Mouse (Mus musculus) hindbrain, embryonic 14.5 days (tissue): ENCODE measurements at regions not wholly inside any gene's neighbourhood (a gene's known extent, or its start where the extent isn't known, plus 50 kb on each side); places are given as distances from the start of the nearest gene placed in this dataset.

Source experiments
- ATAC-seq: fragments of 200-750 bp; cut with Nextera tagmentation; 2 replicates; pipeline ENCODE4 v1.8.0; 2017; ENCODE audit warnings: moderate number of reproducible peaks, mild to moderate bottlenecking, moderate TSS enrichment, moderate library complexity; ENCODE audit not compliant: low FRiP score
- DNase-seq: peaks from one replicate; pipeline ENCODE4 v3.0.0-alpha.2; 2015; ENCODE audit warnings: low spot score
- H3K27ac ChIP-seq: fragments of 300-500 bp; sonication (generic); 2 replicates; pipeline ENCODE4 v1.5.1; 2014; ENCODE audit warnings: mild to moderate bottlenecking, moderate library complexity
- H3K27me3 ChIP-seq: fragments of 300-500 bp; sonication (generic); 2 replicates; pipeline ENCODE4 v1.6.1; 2014; ENCODE audit warnings: mild to moderate bottlenecking, low read length, mixed read lengths; ENCODE audit not compliant: control insufficient read depth, insufficient read depth
- H3K36me3 ChIP-seq: fragments of 300-500 bp; sonication (generic); replicated peaks from 2 replicates; pipeline ENCODE4 v1.6.1; 2014; ENCODE audit not compliant: control insufficient read depth, insufficient read depth
- H3K4me1 ChIP-seq: fragments of 300-500 bp; sonication (generic); replicated peaks from 2 replicates; pipeline ENCODE4 v1.6.1; 2014; ENCODE audit warnings: antibody characterized with exemption, low read length, mixed read lengths; ENCODE audit not compliant: control insufficient read depth, insufficient read depth
- H3K4me2 ChIP-seq: fragments of 300-500 bp; sonication (generic); replicated peaks from 2 replicates; pipeline ENCODE4 v1.6.1; 2014; ENCODE audit warnings: mild to moderate bottlenecking, moderate library complexity
- H3K4me3 ChIP-seq: fragments of 300-500 bp; sonication (generic); replicated peaks from 2 replicates; pipeline ENCODE4 v1.5.1; 2014; ENCODE audit warnings: mild to moderate bottlenecking, low read length
- H3K9ac ChIP-seq: fragments of 300-500 bp; sonication (generic); 2 replicates; pipeline ENCODE4 v1.6.1; 2014
- H3K9me3 ChIP-seq: fragments of 300-500 bp; sonication (generic); 2 replicates; pipeline ENCODE4 v1.6.1; 2016; ENCODE audit warnings: low read length; ENCODE audit not compliant: control insufficient read depth
- WGBS: fragments of 180-500 bp; shearing (Covaris S2); extraction: QIAGEN DNeasy Blood & Tissue Kit; methylation state at CpG from one replicate; pipeline ENCODE4 v1.1.7; 2014; 5-methylcytosine and 5-hydroxymethylcytosine counted together

GRCm38 (mm10) chr5:64535546-64535945, 267.6 kb upstream of the Klf3 start:
- Histone ChIP-seq H3K27ac (no peak overlapping the region), H3K36me3 (no peaks in the 10 kb centered on the region), H3K4me2 (no peak overlapping the region), H3K9ac (no peak overlapping the region), H3K4me1 (no peaks in the 10 kb centered on the region), H3K9me3 (no peaks in the 10 kb centered on the region), H3K27me3 (no peaks in the 10 kb centered on the region), H3K4me3 (no peak overlapping the region)
- WGBS, result 92% methylated on average over 4 of the region's 4 CpGs
- no peak for DNase-seq
- ATAC-seq, result no peak

GRCm38 (mm10) chr5:64536393-64537112, 266.6 kb upstream of the Klf3 start:
- no peak for DNase-seq

GRCm38 (mm10) chr5:64537113-64537780, 265.9 kb upstream of the Klf3 start:
- Histone ChIP-seq H3K4me1 (no peaks in the 10 kb centered on the region), H3K9ac (no peak overlapping the region), H3K27me3 (no peaks in the 10 kb centered on the region), H3K36me3 (no peaks in the 10 kb centered on the region), H3K4me2 (no peak overlapping the region), H3K4me3 (no peak overlapping the region), H3K27ac (no peak overlapping the region), H3K9me3 (no peaks in the 10 kb centered on the region)
- WGBS, result 83% methylated on average over 10 of the region's 10 CpGs
- ATAC-seq, result no peak
- no peak for DNase-seq

More at GRCm38 (mm10) chr5:64536393-64537112, 266.6 kb upstream of the Klf3 start:
- Histone ChIP-seq H3K9me3 (no peaks in the 10 kb centered on the region), H3K4me2 (no peak overlapping the region), H3K4me3 (no peak overlapping the region), H3K4me1 (no peaks in the 10 kb centered on the region), H3K27ac (no peak overlapping the region), H3K36me3 (no peaks in the 10 kb centered on the region), H3K27me3 (no peaks in the 10 kb centered on the region), H3K9ac (no peak overlapping the region)
- 63% methylated on average over 20 of the region's 20 CpGs for WGBS
- ATAC-seq, result no peak

GRCm38 (mm10) chr5:64541765-64542164, 261.4 kb upstream of the Klf3 start:
- H3K27me3 ChIP-seq, result no peaks in the 10 kb centered on the region
- H3K9me3 ChIP-seq, result no peaks in the 10 kb centered on the region
- DNase-seq (no peak), ATAC-seq (no peak)
- H3K4me1 ChIP-seq, result no peaks in the 10 kb centered on the region
- H3K36me3 ChIP-seq, result no peaks in the 10 kb centered on the region
- no peak overlapping the region for H3K4me2 ChIP-seq
- H3K4me3 ChIP-seq, result no peak overlapping the region
- no peak overlapping the region for H3K9ac ChIP-seq
- H3K27ac ChIP-seq, result no peak overlapping the region

- H3K36me3 ChIP-seq, result no peaks in the 10 kb centered on the region
- H3K4me2 ChIP-seq, result no peak overlapping the region
- H3K4me1 ChIP-seq, result no peaks in the 10 kb centered on the region
- H3K4me3 ChIP-seq, result no peak overlapping the region
- H3K27me3 ChIP-seq, result no peaks in the 10 kb centered on the region
- H3K27ac ChIP-seq, result no peak overlapping the region
- DNase-seq (no peak), ATAC-seq (no peak)
- 88% methylated on average over 7 of the region's 7 CpGs for WGBS
- H3K9me3 ChIP-seq, result no peaks in the 10 kb centered on the region
- no peak overlapping the region for H3K9ac ChIP-seq
These were observed 247.3 kb upstream of the Klf3 start for GRCm38 (mm10) chr5:64555931-64556330.

- no peaks in the 10 kb centered on the region for H3K27me3 ChIP-seq
- ATAC-seq, result no peak
- H3K9me3 ChIP-seq, result no peaks in the 10 kb centered on the region
- no peak overlapping the region for H3K27ac ChIP-seq
- no peak for DNase-seq
- H3K36me3 ChIP-seq, result no peaks in the 10 kb centered on the region
- H3K4me2 ChIP-seq, result no peak overlapping the region
- H3K4me3 ChIP-seq, result no peak overlapping the region
- H3K9ac ChIP-seq, result no peak overlapping the region
- no peaks in the 10 kb centered on the region for H3K4me1 ChIP-seq
- WGBS, result 94% methylated on average over 13 of the region's 13 CpGs
These were observed 236.5 kb upstream of the Klf3 start for GRCm38 (mm10) chr5:64566451-64567390.

GRCm38 (mm10) chr5:64567813-64568212, 235.4 kb upstream of the Klf3 start:
- Histone ChIP-seq H3K9me3 (no peaks in the 10 kb centered on the region), H3K4me2 (no peak overlapping the region), H3K4me1 (no peaks in the 10 kb centered on the region), H3K36me3 (no peaks in the 10 kb centered on the region), H3K27me3 (no peaks in the 10 kb centered on the region), H3K27ac (no peak overlapping the region), H3K4me3 (no peak overlapping the region), H3K9ac (no peak overlapping the region)
- whole genome bisulfite sequencing, result 89% methylated on average over 5 of the region's 5 CpGs
- ATAC-seq, result no peak
- no peak for DNase-seq

GRCm38 (mm10) chr5:64568294-64568693, 234.9 kb upstream of the Klf3 start:
- no peak overlapping the region for H3K4me2 ChIP-seq
- DNase-seq (no peak), ATAC-seq (no peak)
- no peaks in the 10 kb centered on the region for H3K4me1 ChIP-seq
- H3K4me3 ChIP-seq, result no peak overlapping the region
- no peaks in the 10 kb centered on the region for H3K9me3 ChIP-seq
- H3K27me3 ChIP-seq, result no peaks in the 10 kb centered on the region
- H3K9ac ChIP-seq, result no peak overlapping the region
- WGBS, result 95% methylated on average over 3 of the region's 3 CpGs
- no peak overlapping the region for H3K27ac ChIP-seq
- H3K36me3 ChIP-seq, result no peaks in the 10 kb centered on the region

- WGBS, result 90% methylated on average over 10 of the region's 10 CpGs
These were observed 228.8 kb upstream of the Klf3 start for GRCm38 (mm10) chr5:64574386-64574785.

More at GRCm38 (mm10) chr5:64574386-64574785, 228.8 kb upstream of the Klf3 start:
- no peak overlapping the region for H3K9ac ChIP-seq
- no peak overlapping the region for H3K4me3 ChIP-seq
- H3K9me3 ChIP-seq, result no peaks in the 10 kb centered on the region
- no peaks in the 10 kb centered on the region for H3K36me3 ChIP-seq
- no peak overlapping the region for H3K27ac ChIP-seq
- no peak for DNase-seq
- no peak for ATAC-seq
- H3K4me2 ChIP-seq, result no peak overlapping the region
- no peaks in the 10 kb centered on the region for H3K4me1 ChIP-seq
- H3K27me3 ChIP-seq, result no peaks in the 10 kb centered on the region
